Mouse (Mus musculus) stomach, embryonic 15.5 days (tissue): ENCODE measurements around the gene Ctnna3. TPM values are rescaled to one million over a fixed set of nuclear protein-coding genes. Genes with fewer than 3 reads are reported as not detected.
A peak's percentile ranks its signal among the peaks of the same experiment; 100 is the strongest.

Experiments
- ATAC-seq: fragments of 200-750 bp; cut with Nextera tagmentation; 2 replicates; pipeline ENCODE4 v1.8.0; 2017; ENCODE audit warnings: low read depth, moderate number of reproducible peaks, moderate TSS enrichment; ENCODE audit not compliant: insufficient read depth, low FRiP score
- H3K27ac ChIP-seq: fragments of 300-500 bp; sonication (generic); 2 replicates; pipeline ENCODE4 v1.5.1; 2015; ENCODE audit warnings: mild to moderate bottlenecking, inconsistent platforms
- H3K27me3 ChIP-seq: fragments of 300-500 bp; sonication (generic); replicated peaks from 2 replicates; pipeline ENCODE4 v1.6.1; 2015; ENCODE audit warnings: inconsistent platforms
- H3K36me3 ChIP-seq: fragments of 300-500 bp; sonication (generic); 2 replicates; pipeline ENCODE4 v1.6.1; 2015; ENCODE audit warnings: inconsistent platforms
- H3K4me1 ChIP-seq: fragments of 300-500 bp; sonication (generic); 2 replicates; pipeline ENCODE4 v1.6.1; 2015; ENCODE audit warnings: inconsistent platforms
- H3K4me2 ChIP-seq: fragments of 300-500 bp; sonication (generic); 2 replicates; pipeline ENCODE4 v1.6.1; 2015; ENCODE audit warnings: mild to moderate bottlenecking, inconsistent platforms
- H3K4me3 ChIP-seq: fragments of 300-500 bp; sonication (generic); replicated peaks from 2 replicates; pipeline ENCODE4 v1.5.1; 2015; ENCODE audit warnings: inconsistent platforms
- H3K9ac ChIP-seq: fragments of 300-500 bp; sonication (generic); 2 replicates; pipeline ENCODE4 v1.6.1; 2015; ENCODE audit warnings: inconsistent platforms
- H3K9me3 ChIP-seq: fragments of 300-500 bp; sonication (generic); 2 replicates; pipeline ENCODE4 v1.6.1; 2016; ENCODE audit warnings: inconsistent platforms
- WGBS: fragments of 180-500 bp; shearing (Covaris S2); methylation state at CpG from one replicate; pipeline ENCODE4 v1.1.7; 2015; 5-methylcytosine and 5-hydroxymethylcytosine counted together
- polyA plus RNA-seq: library from polyadenylated mRNA; unstranded; fragments of >200 nt; fragmentation: Nextera tagmentation; extraction: Ambion mirVana; gene quantifications from 2 replicates; pipeline ENCODE4 v1.2.1, GENCODE M21; 2015

Gene Ctnna3
- polyA plus RNA-seq, 1 experiment from 2014 or later = 0.58 TPM

DNA sequence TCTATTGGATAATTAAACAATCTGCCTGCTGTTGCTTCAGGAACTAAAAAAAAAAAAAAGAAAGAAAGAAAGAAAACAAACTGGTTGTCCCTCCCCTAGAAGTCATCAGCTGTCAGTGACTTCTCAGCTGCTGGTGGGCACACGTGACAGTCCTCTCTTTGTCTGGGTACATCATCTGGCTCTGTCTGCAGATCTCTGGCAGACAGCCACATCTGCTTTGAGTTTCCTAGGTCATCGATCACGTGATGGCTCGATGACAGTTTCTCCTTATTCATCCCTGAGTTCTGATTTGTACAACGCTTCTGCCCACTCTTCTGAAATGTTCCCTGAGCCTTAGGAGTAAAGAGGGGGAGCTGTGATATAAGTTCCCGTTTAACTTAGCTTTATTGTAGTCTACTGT is 352.1 kb downstream of the Ctnna3 start:
- no peak overlapping the region for H3K27ac ChIP-seq
- H3K9ac ChIP-seq = no peak overlapping the region
- WGBS = 76% methylated on average over 6 of the region's 6 CpGs
- H3K4me3 ChIP-seq = no peak overlapping the region
- no peaks in the 10 kb centered on the region for H3K4me1 ChIP-seq
- no peak overlapping the region for H3K4me2 ChIP-seq
- ATAC-seq = no peak
- H3K27me3 ChIP-seq = no peaks in the 10 kb centered on the region
- H3K36me3 ChIP-seq = no peaks in the 10 kb centered on the region
- no peaks in the 10 kb centered on the region for H3K9me3 ChIP-seq

DNA sequence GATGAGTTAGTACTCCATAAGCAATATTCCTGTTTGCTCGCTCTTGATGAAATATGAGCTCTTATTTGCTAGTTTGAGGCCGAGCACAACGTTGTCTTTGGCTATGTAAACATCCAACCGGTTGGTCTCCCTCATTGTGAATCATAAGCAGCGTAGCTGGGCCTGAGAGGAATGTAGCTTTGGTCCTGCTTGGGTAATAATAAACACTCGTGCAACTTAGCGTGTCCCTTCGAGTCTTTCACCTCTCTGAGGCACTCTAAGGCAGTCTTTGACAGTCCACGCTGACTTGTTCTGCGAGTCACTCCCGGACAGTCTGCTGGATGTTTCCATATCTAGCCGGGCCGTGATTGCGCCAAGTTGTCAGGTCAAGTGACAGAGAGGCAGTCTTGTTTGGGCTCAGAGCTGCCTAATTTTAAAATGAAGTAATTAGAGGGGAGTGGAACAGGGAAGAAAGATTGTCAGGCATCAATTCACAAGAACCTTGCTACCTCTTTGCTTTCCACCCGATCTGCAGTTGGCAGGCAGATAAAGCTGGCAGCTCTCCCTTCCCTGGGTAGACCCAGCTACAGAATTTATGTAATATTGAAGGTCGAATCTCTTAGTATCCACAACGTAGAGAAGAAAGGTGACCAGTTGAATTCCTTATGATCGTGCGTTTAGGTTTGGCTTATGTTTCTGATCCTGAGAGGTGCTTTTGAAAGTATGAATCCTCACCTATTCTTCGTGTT is 355.1 kb downstream of the Ctnna3 start:
- 61% methylated on average over 20 of the region's 20 CpGs for WGBS
- H3K36me3 ChIP-seq = no peaks in the 10 kb centered on the region
- ATAC-seq = no peak

DNA sequence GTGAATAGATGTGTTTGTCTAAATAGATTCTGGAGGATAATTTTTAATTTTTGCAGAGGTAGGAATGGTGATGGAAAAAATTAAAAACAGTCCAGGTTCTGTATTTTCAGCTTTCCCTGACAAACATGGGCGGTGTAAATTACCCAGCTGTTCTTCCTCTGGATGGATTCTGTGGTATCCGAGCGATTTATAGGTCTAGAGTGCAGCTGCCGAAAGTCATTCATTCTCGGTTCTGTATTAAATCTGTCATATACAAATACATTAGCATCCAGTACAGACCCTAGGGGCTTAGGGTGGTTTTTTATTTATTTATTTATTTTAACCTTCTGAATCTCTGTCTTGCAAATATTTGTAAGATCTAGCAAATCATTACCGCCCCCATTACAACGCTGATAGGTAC is 356.5 kb downstream of the Ctnna3 start:
- H3K4me2 ChIP-seq = no peak overlapping the region
- no peak for ATAC-seq
- H3K36me3 ChIP-seq = no peaks in the 10 kb centered on the region
- no peaks in the 10 kb centered on the region for H3K27me3 ChIP-seq
- H3K4me3 ChIP-seq = no peak overlapping the region
- no peak overlapping the region for H3K9ac ChIP-seq
- 67% methylated on average over 7 of the region's 7 CpGs for WGBS
- H3K9me3 ChIP-seq = no peaks in the 10 kb centered on the region
- no peaks in the 10 kb centered on the region for H3K4me1 ChIP-seq
- H3K27ac ChIP-seq = no peak overlapping the region

More for the DNA sequence above, 355.1 kb downstream of the Ctnna3 start:
- no peak overlapping the region for H3K4me2 ChIP-seq
- no peak overlapping the region for H3K9ac ChIP-seq
- H3K4me1 ChIP-seq = no peaks in the 10 kb centered on the region
- H3K27ac ChIP-seq = no peak overlapping the region
- H3K4me3 ChIP-seq = no peak overlapping the region
- no peaks in the 10 kb centered on the region for H3K27me3 ChIP-seq
- no peaks in the 10 kb centered on the region for H3K9me3 ChIP-seq

DNA sequence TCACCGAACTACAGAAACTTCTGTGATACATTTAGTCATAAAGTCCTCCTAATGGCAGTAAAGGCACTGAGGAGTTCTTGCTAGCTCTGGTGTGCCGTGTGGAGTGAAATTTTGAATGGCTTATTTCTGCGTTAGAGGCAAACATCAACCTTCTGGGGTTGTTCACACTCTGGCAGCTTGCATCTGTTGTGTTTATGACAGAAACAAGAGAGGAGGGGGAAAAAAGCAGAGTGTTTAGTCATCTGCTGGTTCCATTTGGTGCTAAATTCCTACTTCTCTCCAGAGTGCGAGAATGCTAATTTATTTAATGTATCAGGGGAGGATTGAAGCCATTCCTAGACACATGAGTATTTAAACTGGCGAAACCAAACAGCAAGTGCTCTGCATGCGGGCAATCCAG is 374.0 kb downstream of the Ctnna3 start:
- no peak for ATAC-seq
- Histone ChIP-seq H3K36me3 (no peaks in the 10 kb centered on the region), H3K9me3 (no peaks in the 10 kb centered on the region), H3K27ac (no peak overlapping the region), H3K4me2 (no peak overlapping the region), H3K4me1 (no peaks in the 10 kb centered on the region), H3K27me3 (no peaks in the 10 kb centered on the region), H3K9ac (no peak overlapping the region), H3K4me3 (no peak overlapping the region)
- WGBS = 80% methylated on average over 6 of the region's 6 CpGs

DNA sequence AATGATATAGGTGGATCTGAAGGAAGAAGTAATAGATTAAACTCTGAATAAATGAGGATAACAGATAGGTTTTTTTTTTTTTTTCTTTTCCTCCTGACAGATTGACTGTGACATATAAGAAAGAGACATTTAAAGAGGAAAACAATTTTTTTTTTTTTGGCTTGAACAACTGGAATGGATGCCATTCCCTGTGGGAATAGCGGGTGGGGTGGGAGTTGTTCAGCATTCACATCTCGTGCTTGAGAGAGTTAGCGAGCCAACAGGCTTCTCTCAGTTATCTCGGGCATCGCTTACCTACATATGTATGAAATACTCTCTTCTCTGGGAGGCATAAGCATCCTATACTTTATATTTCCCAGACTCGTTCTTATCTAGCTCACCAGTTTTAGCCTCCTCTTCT is 375.7 kb downstream of the Ctnna3 start:
- Histone ChIP-seq H3K4me1 (no peaks in the 10 kb centered on the region), H3K27ac (no peak overlapping the region), H3K9me3 (no peaks in the 10 kb centered on the region), H3K9ac (no peak overlapping the region), H3K4me2 (no peak overlapping the region), H3K36me3 (no peaks in the 10 kb centered on the region), H3K27me3 (no peaks in the 10 kb centered on the region), H3K4me3 (no peak overlapping the region)
- no peak for ATAC-seq
- 90% methylated on average over 6 of the region's 6 CpGs for WGBS

DNA sequence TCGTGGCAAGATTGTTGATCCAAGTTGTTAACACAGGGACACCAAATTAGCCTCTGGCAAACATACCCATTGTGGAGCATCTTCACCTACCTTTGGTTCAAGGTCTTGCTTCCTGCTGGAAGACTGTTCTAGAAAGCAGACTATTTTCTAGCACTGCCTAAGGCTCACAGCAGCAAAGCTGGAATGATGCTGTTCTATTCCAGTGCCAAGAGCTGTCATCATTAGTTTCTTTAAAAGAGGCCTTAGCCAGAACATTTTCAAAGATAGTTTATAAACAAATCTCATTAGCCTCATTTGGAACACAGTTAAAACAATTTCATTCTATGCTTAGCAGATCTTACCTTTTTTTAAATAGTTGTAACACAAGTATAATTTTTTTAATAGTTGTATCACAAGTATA is 376.4 kb downstream of the Ctnna3 start:
- H3K9ac ChIP-seq = no peak overlapping the region
- no peak overlapping the region for H3K4me3 ChIP-seq
- H3K9me3 ChIP-seq = no peaks in the 10 kb centered on the region
- WGBS = 63% methylated on average over 1 of the region's 1 CpGs
- no peak for ATAC-seq
- H3K27ac ChIP-seq = no peak overlapping the region
- no peaks in the 10 kb centered on the region for H3K4me1 ChIP-seq
- H3K36me3 ChIP-seq = no peaks in the 10 kb centered on the region
- H3K27me3 ChIP-seq = no peaks in the 10 kb centered on the region
- H3K4me2 ChIP-seq = no peak overlapping the region

DNA sequence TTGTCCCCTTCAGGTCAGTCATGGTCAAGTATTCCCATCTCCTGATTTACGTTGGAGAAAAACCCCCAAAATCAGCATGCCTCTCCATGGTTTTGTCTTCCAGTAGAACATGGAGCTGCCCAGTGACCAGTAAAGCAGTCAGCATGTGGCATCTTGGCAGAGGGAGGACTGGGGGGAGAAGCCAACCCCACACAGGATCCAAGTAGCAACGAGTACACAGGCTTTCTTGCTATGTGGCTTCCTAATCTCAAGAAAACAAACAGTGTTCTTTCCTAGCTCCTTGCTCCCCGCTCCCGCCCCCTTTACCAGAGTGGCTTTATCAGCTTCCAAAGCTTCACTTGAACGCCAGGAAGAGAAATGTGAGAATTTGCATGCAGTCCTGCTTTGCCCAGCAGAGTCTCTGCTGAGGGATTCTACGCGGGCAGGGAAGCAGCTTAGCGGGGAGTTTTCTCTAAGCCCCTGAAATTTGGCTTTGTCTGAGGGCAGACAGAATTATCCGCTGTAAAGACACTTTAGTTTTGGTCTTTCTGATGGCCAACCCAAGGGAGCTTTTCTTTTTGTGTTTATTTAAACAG is 380.2 kb downstream of the Ctnna3 start:
- ATAC-seq = no peak
- no peaks in the 10 kb centered on the region for H3K27me3 ChIP-seq
- H3K9me3 ChIP-seq = no peaks in the 10 kb centered on the region
- no peak overlapping the region for H3K4me3 ChIP-seq
- H3K9ac ChIP-seq = no peak overlapping the region
- H3K4me2 ChIP-seq = no peak overlapping the region
- no peaks in the 10 kb centered on the region for H3K36me3 ChIP-seq
- whole genome bisulfite sequencing = 25% methylated on average over 9 of the region's 9 CpGs
- H3K27ac ChIP-seq = no peak overlapping the region
- no peaks in the 10 kb centered on the region for H3K4me1 ChIP-seq

DNA sequence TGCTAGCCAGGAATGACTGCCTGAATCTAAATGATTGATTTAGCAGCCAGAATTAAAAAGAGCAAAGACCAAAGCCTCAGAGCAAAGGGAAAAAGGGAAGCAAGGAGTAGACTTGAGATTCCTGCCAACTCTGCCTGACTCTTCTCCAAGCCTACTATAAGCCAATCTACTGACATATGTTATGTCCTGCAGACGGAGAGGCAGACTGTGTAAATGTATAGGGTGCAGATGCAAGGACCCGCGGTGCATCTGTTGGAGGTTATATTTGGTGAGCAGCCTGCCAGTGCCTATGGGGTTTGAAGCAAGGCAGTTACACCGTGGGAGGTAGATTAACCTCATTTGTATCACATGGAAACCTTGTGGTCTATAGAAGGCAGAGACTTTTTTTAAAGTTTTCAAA is 409.1 kb downstream of the Ctnna3 start:
- H3K9me3 ChIP-seq = no peaks in the 10 kb centered on the region
- no peak for ATAC-seq
- H3K4me2 ChIP-seq = no peak overlapping the region
- 77% methylated on average over 4 of the region's 4 CpGs for WGBS
- no peak overlapping the region for H3K4me3 ChIP-seq
- no peaks in the 10 kb centered on the region for H3K36me3 ChIP-seq
- H3K27me3 ChIP-seq = no peaks in the 10 kb centered on the region
- H3K27ac ChIP-seq = no peak overlapping the region
- no peaks in the 10 kb centered on the region for H3K4me1 ChIP-seq
- H3K9ac ChIP-seq = no peak overlapping the region

DNA sequence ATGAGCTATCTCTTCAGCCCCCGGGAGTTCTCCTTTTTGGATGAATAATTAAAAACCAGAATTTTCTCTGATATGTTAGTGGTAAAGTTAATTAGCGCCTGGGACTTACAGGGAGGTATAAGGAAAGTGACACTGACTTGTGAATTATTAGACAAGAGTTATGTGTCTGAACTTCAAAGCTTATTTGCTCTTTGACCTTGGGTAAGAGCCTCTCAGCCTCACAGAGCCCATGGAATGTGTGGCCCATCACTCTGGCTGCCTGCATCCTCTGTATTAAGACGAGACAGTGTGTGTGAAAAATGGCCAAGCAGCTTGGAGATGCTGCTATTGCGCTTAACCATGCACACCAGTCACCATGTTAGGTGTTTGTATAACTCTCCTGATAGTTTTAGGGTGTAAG is 422.0 kb downstream of the Ctnna3 start:
- no peak overlapping the region for H3K9ac ChIP-seq
- H3K9me3 ChIP-seq = no peaks in the 10 kb centered on the region
- no peaks in the 10 kb centered on the region for H3K4me1 ChIP-seq
- 49% methylated on average over 4 of the region's 4 CpGs for WGBS
- H3K27me3 ChIP-seq = no peaks in the 10 kb centered on the region
- no peak overlapping the region for H3K4me2 ChIP-seq
- no peak overlapping the region for H3K27ac ChIP-seq
- H3K36me3 ChIP-seq = no peaks in the 10 kb centered on the region
- no peak overlapping the region for H3K4me3 ChIP-seq
- ATAC-seq = no peak

DNA sequence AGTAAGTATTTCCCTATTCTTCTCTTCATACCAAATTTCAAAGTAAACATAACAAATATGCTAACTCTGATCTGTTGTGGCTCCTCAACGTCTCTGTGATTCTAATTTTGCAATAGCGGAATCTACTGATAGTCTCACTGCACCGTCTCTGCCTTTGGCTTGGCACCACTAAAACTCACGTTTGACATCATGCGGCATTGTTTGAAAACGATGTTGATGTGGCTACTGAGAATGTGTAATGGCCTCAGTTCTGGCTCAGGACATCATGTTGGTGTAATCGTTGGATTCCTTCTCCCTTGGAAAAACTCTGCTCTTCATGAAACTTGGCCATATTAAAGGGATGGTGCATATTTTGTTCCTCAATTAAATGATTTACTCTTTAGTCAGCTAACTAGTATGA is 439.2 kb downstream of the Ctnna3 start:
- Histone ChIP-seq H3K4me3 (no peak overlapping the region), H3K36me3 (no peaks in the 10 kb centered on the region), H3K4me2 (no peak overlapping the region), H3K9ac (no peak overlapping the region), H3K27ac (no peak overlapping the region), H3K27me3 (no peaks in the 10 kb centered on the region), H3K4me1 (no peaks in the 10 kb centered on the region), H3K9me3 (no peaks in the 10 kb centered on the region)
- ATAC-seq = no peak
- WGBS = 87% methylated on average over 7 of the region's 7 CpGs

DNA sequence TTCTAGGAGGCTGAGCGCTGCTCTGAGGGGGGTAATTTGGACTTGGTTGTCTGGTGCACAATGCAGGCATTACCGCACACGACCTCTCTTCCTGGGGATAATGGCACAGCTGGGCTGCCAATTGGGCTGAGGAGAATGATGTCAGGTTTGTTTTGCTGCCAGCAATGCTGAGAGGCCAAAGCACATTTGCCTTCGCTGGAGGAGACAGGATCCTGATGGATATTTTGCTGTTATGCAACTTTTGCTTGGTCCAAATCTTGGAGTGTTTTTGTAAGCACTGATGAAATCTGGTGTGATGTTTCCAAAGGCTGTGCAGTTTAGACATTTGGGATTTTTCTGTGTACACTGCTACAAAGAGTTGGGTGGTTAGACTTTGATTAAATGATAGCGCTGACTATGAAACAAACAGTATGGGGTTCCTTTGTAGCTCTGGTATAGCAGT is 450.6 kb downstream of the Ctnna3 start:
- Histone ChIP-seq H3K27me3 (no peaks in the 10 kb centered on the region), H3K9ac (no peak overlapping the region), H3K9me3 (no peaks in the 10 kb centered on the region), H3K4me1 (no peaks in the 10 kb centered on the region), H3K36me3 (no peaks in the 10 kb centered on the region), H3K27ac (no peak overlapping the region), H3K4me2 (no peak overlapping the region), H3K4me3 (no peak overlapping the region)
- WGBS = 68% methylated on average over 5 of the region's 5 CpGs
- no peak for ATAC-seq

DNA sequence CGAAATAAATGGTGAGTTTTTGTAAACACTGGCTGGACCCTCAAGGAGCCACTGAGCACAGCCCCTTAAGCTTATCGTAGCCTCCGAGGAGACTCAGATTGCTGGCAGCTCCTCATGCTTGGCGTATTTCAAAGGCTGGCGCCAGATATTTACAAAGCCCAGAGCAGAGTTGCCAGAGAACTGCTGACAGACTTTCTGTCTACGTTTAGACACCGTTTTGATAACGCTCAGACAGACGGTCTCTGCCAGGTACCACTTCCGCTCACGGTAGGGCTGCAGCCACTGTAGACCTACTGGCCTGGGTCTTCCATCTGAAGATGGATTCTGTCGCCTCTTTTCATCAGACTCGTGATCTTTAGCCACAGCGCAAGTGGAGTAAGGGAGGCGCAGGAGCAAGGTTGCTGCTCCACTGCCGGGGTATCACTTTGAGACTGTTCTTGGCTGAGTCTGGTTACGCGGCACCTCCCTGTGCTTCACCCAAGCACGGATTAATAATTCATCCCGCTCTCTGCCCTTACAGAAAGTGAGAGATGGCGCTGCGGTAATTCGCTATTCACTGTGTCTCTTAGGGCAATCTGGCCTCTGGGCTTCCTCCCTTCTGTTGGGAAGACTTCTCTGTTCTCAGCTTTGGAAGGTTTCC is 456.7 kb downstream of the Ctnna3 start:
- Histone ChIP-seq H3K27ac (no peak overlapping the region), H3K9me3 (no peaks in the 10 kb centered on the region), H3K27me3 (no peaks in the 10 kb centered on the region), H3K36me3 (no peaks in the 10 kb centered on the region), H3K4me3 (no peak overlapping the region), H3K4me1 (no peaks in the 10 kb centered on the region), H3K9ac (no peak overlapping the region), H3K4me2 (peak overlapping the region; percentile 16)
- ATAC-seq = no peak
- 63% methylated on average over 23 of the region's 23 CpGs for WGBS
